Mouse (Mus musculus) CD4-positive, CD25-positive, alpha-beta regulatory T cell, adult 4 months (primary cell): Measurements from ENCODE around the gene Rwdd2a. TPM values are rescaled to one million over a fixed set of nuclear protein-coding genes. Genes with fewer than 3 reads are reported as not detected.

Experiments
- ATAC-seq: one replicate; pipeline ENCODE4 v1.8.0; 2017
- polyA plus RNA-seq, 2 experiments: library from polyadenylated mRNA; unstranded; fragments of 100-300 nt; shearing (Covaris generic); gene quantifications; one replicate each; pipeline ENCODE4 v1.2.1; 2017

Rwdd2a gene
- polyA plus RNA-seq = 1 to 10 TPM; 4.6 to 5.5 TPM

DNA sequence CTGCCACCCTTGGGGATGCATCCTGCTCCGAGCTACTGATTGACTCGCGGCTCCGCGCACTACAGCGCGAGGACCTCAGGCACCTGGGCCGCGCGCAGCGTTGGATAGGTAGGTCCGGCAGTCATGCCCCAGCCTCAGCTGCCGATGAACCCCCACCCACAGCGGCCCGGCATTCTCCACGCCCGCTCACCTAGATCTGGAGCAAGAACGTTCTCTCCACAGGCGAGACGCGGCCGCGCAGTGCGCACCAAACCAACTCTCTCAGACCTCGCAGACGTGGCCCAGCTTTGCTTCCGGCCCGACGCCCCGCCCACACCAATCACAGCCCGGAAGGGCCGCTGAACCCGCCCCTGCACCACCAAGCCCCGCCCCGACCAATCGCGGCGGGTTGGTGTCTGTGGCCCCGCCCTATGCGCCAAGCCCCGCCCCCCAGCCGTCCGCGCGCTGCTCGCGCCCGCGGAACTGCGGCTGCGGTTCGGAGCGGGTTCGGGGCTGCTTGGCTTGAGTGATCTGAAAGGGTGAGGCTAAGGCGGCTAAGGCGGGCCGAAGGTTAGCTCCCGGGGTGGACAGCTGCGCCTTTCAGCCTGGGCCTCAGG is at the start of gene Rwdd2a, which contains the start of gene Pgm3:
TSS of gene Rwdd2a (plus strand) at position 452 of the 596 bp plus-strand sequence.
TSS of gene Pgm3 (minus strand) at position 303 of the 596 bp plus-strand sequence.
- ATAC-seq = peak; percentile 91

- no peak for ATAC-seq
Observed at GRCm38 (mm10) chr9:86522335-86522734, 49.5 kb upstream of the Rwdd2a start.

DNA sequence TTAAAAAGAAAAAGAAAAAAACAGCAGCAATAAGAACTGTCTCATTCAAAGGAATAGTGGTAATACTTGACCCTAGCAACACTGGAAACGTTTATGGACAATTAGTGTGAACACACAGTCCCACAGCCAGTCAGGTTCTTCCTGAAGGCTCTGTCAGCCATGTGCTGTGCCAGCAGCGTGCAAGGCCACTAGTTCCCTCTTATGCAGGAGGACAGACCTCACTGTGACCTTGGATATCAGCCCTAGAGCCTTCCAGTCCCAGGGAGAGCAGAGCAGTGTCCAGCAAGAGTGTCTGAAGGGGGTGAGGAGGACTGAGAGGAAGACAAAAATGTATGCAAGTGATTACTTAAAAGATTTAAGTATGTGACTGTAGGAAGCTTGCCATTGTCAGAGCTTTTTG is 46.2 kb upstream of the Rwdd2a start:
- no peak for ATAC-seq

DNA sequence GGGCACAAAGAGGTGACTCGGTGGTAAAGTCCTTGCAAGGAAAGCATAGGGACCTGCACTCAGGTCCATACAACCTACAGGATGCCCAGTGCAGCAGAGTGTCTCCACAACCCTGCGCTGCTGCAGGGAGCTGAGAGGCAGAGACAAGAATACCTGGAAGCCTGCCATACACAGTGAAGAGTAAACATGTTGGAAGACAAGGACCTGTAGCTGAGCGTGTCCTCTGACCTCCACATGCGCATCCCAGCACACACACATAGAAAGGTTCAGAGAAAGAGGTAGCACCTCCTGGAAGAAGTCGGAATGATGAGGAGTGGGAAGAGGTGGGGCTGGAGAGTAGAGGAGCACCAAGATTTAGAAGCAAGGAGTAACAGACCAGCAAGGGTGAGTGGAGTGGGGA is 37.7 kb upstream of the Rwdd2a start:
- ATAC-seq = no peak

- ATAC-seq = no peak
Observed at GRCm38 (mm10) chr9:86543451-86543850, 28.3 kb upstream of the Rwdd2a start.

GRCm38 (mm10) chr9:86544559-86544958 is 27.2 kb upstream of the Rwdd2a start:
- ATAC-seq = no peak

DNA sequence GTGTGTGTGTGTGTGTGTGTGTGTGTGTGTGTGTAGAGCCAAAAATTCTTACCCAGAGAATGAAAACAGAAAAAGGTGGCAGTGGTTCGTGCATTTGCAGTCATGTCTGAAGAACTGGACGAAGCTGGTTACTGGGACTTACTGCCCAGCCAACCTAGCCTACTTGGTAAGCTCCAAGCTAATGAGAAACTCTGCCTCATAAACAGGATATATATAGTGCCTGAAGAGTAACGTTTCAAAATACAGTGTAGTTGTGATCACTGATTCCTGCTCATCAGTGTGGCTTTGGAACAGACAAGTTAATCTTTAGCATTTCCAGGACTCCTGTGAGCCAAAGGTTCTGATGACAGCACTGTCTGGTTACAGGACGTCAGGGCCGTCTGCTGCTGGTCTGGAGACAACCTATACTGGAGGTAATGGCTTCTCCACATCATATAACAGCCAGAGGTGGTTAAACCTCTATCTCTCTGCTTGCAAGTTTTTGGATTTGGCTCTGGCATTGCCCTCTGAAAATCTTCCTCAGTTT is 22.1 kb upstream of the Rwdd2a start:
- ATAC-seq = no peak

- no peak for ATAC-seq
Observed at GRCm38 (mm10) chr9:86550717-86551116, 21.1 kb upstream of the Rwdd2a start.

DNA sequence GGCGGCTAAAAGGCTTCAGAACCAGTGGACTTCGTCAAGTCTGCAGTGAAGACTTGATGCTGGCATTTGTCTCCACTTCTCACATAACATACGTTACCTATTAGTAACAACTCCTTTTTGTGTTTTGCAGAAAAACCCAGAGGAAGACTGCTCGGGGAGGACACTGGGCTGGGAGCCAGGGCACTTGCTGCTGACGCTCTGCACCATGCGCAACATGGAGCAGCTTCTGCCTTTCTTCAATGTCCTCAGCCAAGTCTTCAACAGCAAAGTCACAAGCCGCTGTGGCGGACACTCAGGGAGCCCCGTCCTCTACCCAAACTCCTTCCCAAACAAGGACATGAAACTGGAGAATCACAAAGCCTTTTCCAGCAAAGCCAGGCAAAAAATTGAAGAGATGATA is 17.9 kb upstream of the Rwdd2a start:
- no peak for ATAC-seq

GRCm38 (mm10) chr9:86554641-86555040 is 17.1 kb upstream of the Rwdd2a start:
- ATAC-seq = no peak

- ATAC-seq = no peak
Observed at GRCm38 (mm10) chr9:86560543-86560942, 11.2 kb upstream of the Rwdd2a start.

- ATAC-seq = no peak
Observed at GRCm38 (mm10) chr9:86569314-86569910, 2.4 kb upstream of the Rwdd2a start.

DNA sequence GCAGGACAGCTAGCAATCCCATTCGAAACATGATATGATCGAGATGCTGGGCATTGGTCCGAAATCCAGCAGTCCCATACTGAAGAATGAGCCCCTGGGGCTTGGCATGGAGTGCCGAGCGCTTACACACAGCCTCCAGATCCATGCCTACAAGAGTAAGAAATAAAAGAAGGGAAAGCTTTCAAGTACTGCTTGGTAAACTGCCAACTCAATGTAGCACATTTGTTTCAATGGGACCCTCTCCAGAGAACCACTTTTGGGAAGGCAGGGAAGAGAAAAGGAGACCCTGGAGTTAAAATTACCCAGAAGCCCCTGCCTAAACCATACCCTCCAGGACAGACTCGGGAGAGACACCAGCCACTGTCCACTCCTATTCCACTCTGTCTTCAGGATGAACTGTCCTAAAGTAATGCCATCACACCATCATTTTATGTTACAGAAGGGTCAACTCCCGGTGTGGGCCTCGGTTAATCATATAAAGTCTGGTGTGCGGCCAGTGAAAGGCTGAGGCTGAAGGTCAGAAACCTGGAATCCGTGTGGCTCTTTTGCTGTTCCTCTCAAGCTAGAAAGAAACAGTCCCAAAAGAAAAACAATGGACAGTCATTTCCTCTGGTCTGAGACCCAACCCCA is 1.4 kb upstream of the Rwdd2a start:
- ATAC-seq = no peak

- ATAC-seq = no peak
Observed at GRCm38 (mm10) chr9:86570946-86571345, 845 bp upstream of the Rwdd2a start.

GRCm38 (mm10) chr9:86572196-86572595 is 405 bp downstream of the Rwdd2a start:
- ATAC-seq = peak; percentile 25

GRCm38 (mm10) chr9:86572636-86573291 is 973 bp downstream of the Rwdd2a start:
- peak; percentile 60 for ATAC-seq

DNA sequence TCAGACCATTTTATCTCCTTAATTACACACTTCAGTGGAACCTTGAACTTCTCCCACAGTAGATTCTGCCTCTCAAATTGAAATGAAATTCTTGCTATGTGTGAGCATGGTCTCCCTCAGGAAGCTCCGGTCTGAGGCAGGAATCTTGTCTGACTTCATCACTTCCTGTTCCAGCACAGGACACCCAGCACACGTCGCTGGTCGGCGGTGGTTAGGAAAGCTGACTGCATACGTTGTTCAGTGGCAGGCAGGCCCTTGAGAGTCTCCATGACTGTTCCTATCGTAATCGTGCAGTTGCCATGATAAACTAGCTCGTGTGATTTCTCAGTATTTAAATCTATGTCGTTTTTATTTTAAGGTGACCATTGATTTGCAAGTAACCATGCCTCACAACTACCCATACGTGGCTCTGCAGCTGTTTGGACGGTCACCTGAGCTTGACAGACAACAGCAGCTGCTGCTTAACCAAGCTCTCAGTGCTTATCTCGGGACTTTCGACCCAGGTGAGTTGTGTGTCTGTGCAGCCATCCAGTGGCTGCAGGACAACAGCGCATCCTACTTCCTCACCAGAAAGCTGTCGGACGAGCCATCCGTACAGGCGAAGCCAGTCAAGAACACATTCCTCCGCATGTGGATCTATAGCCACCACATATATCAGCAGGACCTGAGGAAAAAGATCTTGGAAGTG is 2.0 kb downstream of the Rwdd2a start:
- no peak for ATAC-seq

GRCm38 (mm10) chr9:86575178-86575577 is 3.4 kb downstream of the Rwdd2a start:
- ATAC-seq = no peak

- ATAC-seq = no peak
Observed at GRCm38 (mm10) chr9:86579657-86580056, 7.9 kb downstream of the Rwdd2a start.

GRCm38 (mm10) chr9:86583740-86584139 is 11.9 kb downstream of the Rwdd2a start:
- ATAC-seq = peak; percentile 94

GRCm38 (mm10) chr9:86587019-86587795 is 15.4 kb downstream of the Rwdd2a start:
- no peak for ATAC-seq
